Mouse (Mus musculus): ENCODE measurements around the gene Knstrn.

GRCm38 (mm10) chr2:118875316-118875715, 61.5 kb downstream of the Knstrn start:
- no peak for TF ChIP-seq CTCF (IDR thresholded peaks at IDR 0.05; ENCODE audit: control insufficient read depth, insufficient read depth, insufficient replicate concordance, low read depth, low read length)
- no peak for TF ChIP-seq POLR2A (IDR thresholded peaks at IDR 0.05; ENCODE audit: control insufficient read depth, low read depth, low read length)
